Mouse (Mus musculus) lung, postnatal 0 days (tissue): ENCODE results near the gene Ppp1r3c. TPM values are rescaled to one million over a fixed set of nuclear protein-coding genes. Genes with fewer than 3 reads are reported as not detected.

Experiments
- ATAC-seq: fragments of 200-750 bp; cut with Nextera tagmentation; 2 replicates; pipeline ENCODE4 v1.8.0; 2017; ENCODE audit warnings: moderate library complexity
- DNase-seq: peaks from one replicate; pipeline ENCODE4 v3.0.0-alpha.2; 2016; ENCODE audit warnings: low spot score
- H3K27ac ChIP-seq: fragments of 300-500 bp; sonication (generic); 2 replicates; pipeline ENCODE4 v1.5.1; 2014; ENCODE audit warnings: antibody characterized with exemption, mild to moderate bottlenecking, low read length, mixed read lengths
- H3K27me3 ChIP-seq: fragments of 300-500 bp; sonication (generic); replicated peaks from 2 replicates; pipeline ENCODE4 v1.6.1; 2014; ENCODE audit warnings: low read length, mixed read lengths; ENCODE audit not compliant: insufficient read depth
- H3K36me3 ChIP-seq: fragments of 300-500 bp; sonication (generic); 2 replicates; pipeline ENCODE4 v1.6.1; 2014; ENCODE audit warnings: low read length, mixed read lengths; ENCODE audit not compliant: insufficient read depth
- H3K4me1 ChIP-seq: fragments of 300-500 bp; sonication (generic); 2 replicates; pipeline ENCODE4 v1.6.1; 2014; ENCODE audit warnings: antibody characterized with exemption, low read depth, low read length, mixed read lengths; ENCODE audit not compliant: insufficient read depth
- H3K4me2 ChIP-seq: fragments of 300-500 bp; sonication (generic); replicated peaks from 2 replicates; pipeline ENCODE4 v1.6.1; 2014; ENCODE audit warnings: low read depth, mild to moderate bottlenecking, low read length, moderate library complexity, mixed read lengths
- H3K4me3 ChIP-seq: fragments of 300-500 bp; sonication (generic); 2 replicates; pipeline ENCODE4 v1.5.1; 2014; ENCODE audit warnings: low read depth, low read length
- H3K9ac ChIP-seq: fragments of 300-500 bp; sonication (generic); replicated peaks from 2 replicates; pipeline ENCODE4 v1.6.1; 2014; ENCODE audit warnings: low read depth, mild to moderate bottlenecking
- H3K9me3 ChIP-seq: fragments of 300-500 bp; sonication (generic); 2 replicates; pipeline ENCODE4 v1.6.1; 2016; ENCODE audit warnings: low read length, mixed read lengths
- CTCF ChIP-seq: IDR thresholded peaks from 2 replicates; pipeline ENCODE4 v1.5.1; 2016; ENCODE audit warnings: antibody characterized with exemption, mild to moderate bottlenecking
- EP300 ChIP-seq: IDR thresholded peaks from 2 replicates; pipeline ENCODE4 v1.6.1; 2016; ENCODE audit warnings: antibody characterized with exemption, mild to moderate bottlenecking, control low read depth
- WGBS: fragments of 180-500 bp; shearing (Covaris S2); extraction: QIAGEN DNeasy Blood & Tissue Kit; methylation state at CpG from one replicate; pipeline ENCODE4 v1.1.7; 2014; 5-methylcytosine and 5-hydroxymethylcytosine counted together
- polyA plus RNA-seq: library from polyadenylated mRNA; unstranded; fragments of >200 nt; fragmentation: Nextera tagmentation; extraction: Ambion mirVana; gene quantifications from 2 replicates; pipeline ENCODE4 v1.2.1, GENCODE M21; 2015

Ppp1r3c gene
- polyA plus RNA-seq = 39.4 and 51.4 TPM in 2 replicates

- peaks cover 24% of the 10 kb centered on the region; the same call in 1 of the 2 replicates for H3K4me1 ChIP-seq
- H3K36me3 ChIP-seq = peaks cover 6% of the 10 kb centered on the region
- H3K9ac ChIP-seq = peak within 1 kb of the TSS; percentile 45
- no peaks in the 10 kb centered on the region for H3K9me3 ChIP-seq
- TF ChIP-seq EP300 = no peak; the same call in 1 of the 2 replicates
- TF ChIP-seq CTCF = peak; percentile 26
- no peaks in the 10 kb centered on the region for H3K27me3 ChIP-seq
- peak within 1 kb of the TSS; percentile 49 for H3K4me3 ChIP-seq
- peak within 1 kb of the TSS; percentile 54 for H3K4me2 ChIP-seq
- peak; percentile 98 for DNase-seq
- 2% methylated on average over 33 of the region's 33 CpGs for WGBS
- peak within 1 kb of the TSS; percentile 85 for H3K27ac ChIP-seq
- ATAC-seq = peak; percentile 98
Measured at GRCm38 (mm10) chr19:36736537-36736936, at the start of gene Ppp1r3c. Gene Ppp1r3c, minus strand, starts transcription at chr19:36736653.

GRCm38 (mm10) chr19:36783179-36783578 lies 46.7 kb upstream of the Ppp1r3c start:
- Histone ChIP-seq H3K36me3 (no peaks in the 10 kb centered on the region), H3K27ac (no peak overlapping the region), H3K4me2 (no peak overlapping the region), H3K4me1 (no peaks in the 10 kb centered on the region), H3K27me3 (no peaks in the 10 kb centered on the region), H3K4me3 (no peak overlapping the region), H3K9me3 (no peaks in the 10 kb centered on the region), H3K9ac (no peak overlapping the region)
- no peak for TF ChIP-seq CTCF
- TF ChIP-seq EP300 = no peak
- ATAC-seq = no peak
- WGBS = 74% methylated on average over 6 of the region's 6 CpGs
- no peak for DNase-seq

GRCm38 (mm10) chr19:36782591-36782990 lies 46.1 kb upstream of the Ppp1r3c start:
- DNase-seq = no peak
- no peaks in the 10 kb centered on the region for H3K36me3 ChIP-seq
- WGBS = 66% methylated on average over 3 of the region's 3 CpGs
- TF ChIP-seq EP300 (no peak), CTCF (no peak)
- H3K4me2 ChIP-seq = no peak overlapping the region
- no peaks in the 10 kb centered on the region for H3K27me3 ChIP-seq
- 0 out of 2 replicates have a peak, but pooled peaks have one; percentile 6 for ATAC-seq
- no peaks in the 10 kb centered on the region for H3K4me1 ChIP-seq
- H3K4me3 ChIP-seq = no peak overlapping the region
- no peak overlapping the region for H3K9ac ChIP-seq
- H3K9me3 ChIP-seq = no peaks in the 10 kb centered on the region
- H3K27ac ChIP-seq = no peak overlapping the region

GRCm38 (mm10) chr19:36781996-36782395 lies 45.5 kb upstream of the Ppp1r3c start:
- Histone ChIP-seq H3K9ac (no peak overlapping the region), H3K4me3 (no peak overlapping the region), H3K27me3 (no peaks in the 10 kb centered on the region), H3K9me3 (no peaks in the 10 kb centered on the region), H3K4me2 (no peak overlapping the region), H3K4me1 (no peaks in the 10 kb centered on the region), H3K36me3 (no peaks in the 10 kb centered on the region), H3K27ac (no peak overlapping the region)
- TF ChIP-seq EP300 = no peak
- TF ChIP-seq CTCF = no peak
- 69% methylated on average over 3 of the region's 3 CpGs for WGBS
- no peak for ATAC-seq
- DNase-seq = no peak

GRCm38 (mm10) chr19:36780375-36780774 lies 43.9 kb upstream of the Ppp1r3c start:
- 51% methylated on average over 1 of the region's 1 CpGs for WGBS

GRCm38 (mm10) chr19:36779765-36780164 lies 43.3 kb upstream of the Ppp1r3c start:
- no peak for DNase-seq
- no peak for ATAC-seq
- H3K9me3 ChIP-seq = no peaks in the 10 kb centered on the region
- no peaks in the 10 kb centered on the region for H3K4me1 ChIP-seq
- WGBS = 56% methylated on average over 3 of the region's 3 CpGs
- no peak for TF ChIP-seq EP300
- no peak for TF ChIP-seq CTCF
- H3K27me3 ChIP-seq = no peaks in the 10 kb centered on the region
- no peak overlapping the region for H3K9ac ChIP-seq
- H3K4me2 ChIP-seq = no peak overlapping the region
- no peaks in the 10 kb centered on the region for H3K36me3 ChIP-seq
- no peak overlapping the region for H3K4me3 ChIP-seq
- no peak overlapping the region for H3K27ac ChIP-seq

More at GRCm38 (mm10) chr19:36780375-36780774, 43.9 kb upstream of the Ppp1r3c start:
- no peaks in the 10 kb centered on the region for H3K27me3 ChIP-seq
- no peak overlapping the region for H3K4me3 ChIP-seq
- H3K9ac ChIP-seq = no peak overlapping the region
- no peaks in the 10 kb centered on the region for H3K9me3 ChIP-seq
- TF ChIP-seq CTCF = no peak
- TF ChIP-seq EP300 = no peak
- H3K36me3 ChIP-seq = no peaks in the 10 kb centered on the region
- no peaks in the 10 kb centered on the region for H3K4me1 ChIP-seq
- no peak for DNase-seq
- ATAC-seq = no peak
- H3K4me2 ChIP-seq = no peak overlapping the region
- H3K27ac ChIP-seq = no peak overlapping the region

- Histone ChIP-seq H3K4me2 (no peak overlapping the region), H3K4me3 (no peak overlapping the region), H3K27ac (no peak overlapping the region), H3K4me1 (no peaks in the 10 kb centered on the region), H3K9me3 (no peaks in the 10 kb centered on the region), H3K27me3 (no peaks in the 10 kb centered on the region), H3K36me3 (no peaks in the 10 kb centered on the region), H3K9ac (no peak overlapping the region)
- 89% methylated on average over 8 of the region's 8 CpGs for WGBS
- DNase-seq = no peak
- TF ChIP-seq CTCF = no peak
- no peak for TF ChIP-seq EP300
- ATAC-seq = no peak
Measured at GRCm38 (mm10) chr19:36775531-36775930, 39.1 kb upstream of the Ppp1r3c start.
